Mouse (Mus musculus) ES-E14 (cell line): Measurements from ENCODE around the gene Palld.

Experiments
- CHD2 ChIP-seq: IDR thresholded peaks from 2 replicates; pipeline ENCODE4 v1.6.1; 2014; ENCODE audit warnings: mild to moderate bottlenecking, low read depth, low read length, inconsistent platforms
- HCFC1 ChIP-seq: IDR thresholded peaks from 2 replicates; pipeline ENCODE4 v1.6.1; 2012; ENCODE audit warnings: low read length, inconsistent platforms, borderline replicate concordance; ENCODE audit not compliant: insufficient read depth
- MAFK ChIP-seq: IDR thresholded peaks from 2 replicates; pipeline ENCODE4 v1.6.1; 2014; ENCODE audit warnings: mild to moderate bottlenecking, low read depth, low read length, inconsistent platforms; ENCODE audit not compliant: insufficient read depth
- ZC3H11A ChIP-seq: IDR thresholded peaks from 2 replicates; pipeline ENCODE4 v1.6.1; 2012; ENCODE audit warnings: low read depth, mild to moderate bottlenecking, inconsistent platforms, low read length, borderline replicate concordance
- ZNF384 ChIP-seq: IDR thresholded peaks from 2 replicates; pipeline ENCODE4 v1.6.1; 2012; ENCODE audit warnings: low read depth, low read length, inconsistent platforms

DNA sequence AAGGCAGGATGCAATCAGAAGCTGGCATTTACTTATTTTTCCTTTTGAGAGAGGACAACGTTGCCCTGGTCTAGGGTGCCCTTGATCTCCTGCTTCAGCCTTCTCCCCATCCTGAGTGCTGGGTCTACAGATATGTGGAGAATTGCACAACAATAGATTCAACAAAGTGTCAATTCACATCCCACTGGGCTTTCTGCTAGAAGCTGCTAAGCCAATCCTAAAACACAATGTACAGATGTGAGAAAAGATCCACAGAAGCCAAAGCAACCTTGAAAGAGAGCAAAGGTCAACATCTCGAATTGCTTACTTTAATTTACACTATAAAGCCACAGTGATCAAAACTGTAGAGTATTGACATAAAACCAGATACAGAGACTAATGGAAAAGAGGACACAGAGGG, 270.2 kb downstream of the Palld start:
- TF ChIP-seq MAFK (no peak), CHD2 (no peak), ZC3H11A (no peak), HCFC1 (no peak), ZNF384 (no peak)
